Mouse (Mus musculus) C2C12 (cell line): ENCODE results near the gene Ampd2. TPM values are rescaled to one million over a fixed set of nuclear protein-coding genes. Genes with fewer than 3 reads are reported as not detected.

Source experiments
- H3K27me3 ChIP-seq: one replicate; pipeline ENCODE4 v1.6.1; 2011; ENCODE audit not compliant: control insufficient read depth, insufficient read depth, insufficient read length
- H3K36me3 ChIP-seq: one replicate; pipeline ENCODE4 v1.6.1; 2011; ENCODE audit not compliant: control insufficient read depth, insufficient read depth
- H3K4me3 ChIP-seq: one replicate; pipeline ENCODE4 v1.5.1; 2011; ENCODE audit warnings: mild to moderate bottlenecking, control low read depth; ENCODE audit not compliant: poor library complexity, insufficient read depth, severe bottlenecking
- H3K79me2 ChIP-seq: one replicate; pipeline ENCODE4 v1.6.1; 2011; ENCODE audit not compliant: control insufficient read depth, insufficient read depth
- H3K79me3 ChIP-seq: one replicate; pipeline ENCODE4 v1.6.1; 2011; ENCODE audit warnings: low read depth, control low read depth
- H3ac ChIP-seq: one replicate; pipeline ENCODE3; 2011; ENCODE audit warnings: low read depth; ENCODE audit not compliant: control insufficient read depth, insufficient read length
- CEBPB ChIP-seq: IDR thresholded peaks from one replicate; pipeline ENCODE4 v1.6.1; 2011; ENCODE audit warnings: low read depth, mild to moderate bottlenecking, control low read depth, moderate library complexity
- CTCF ChIP-seq: IDR thresholded peaks from one replicate; pipeline ENCODE4 v1.5.1; 2011; ENCODE audit not compliant: control insufficient read depth, insufficient read depth, insufficient read length
- FOSL1 ChIP-seq: IDR thresholded peaks from one replicate; pipeline ENCODE4 v1.8.0; 2011; ENCODE audit warnings: mild to moderate bottlenecking, low read length; ENCODE audit not compliant: poor library complexity, insufficient read depth, severe bottlenecking
- MAX ChIP-seq: IDR thresholded peaks from one replicate; pipeline ENCODE4 v1.6.1; 2011; ENCODE audit warnings: mild to moderate bottlenecking, control low read depth
- MYOD1 ChIP-seq: IDR thresholded peaks from one replicate; pipeline ENCODE4 v1.6.1; 2011; ENCODE audit warnings: low read depth; ENCODE audit not compliant: control insufficient read depth, insufficient read length
- MYOG ChIP-seq: IDR thresholded peaks from one replicate; pipeline ENCODE4 v1.6.1; 2011; ENCODE audit not compliant: control insufficient read depth, insufficient read length; ENCODE audit errors: extremely low read depth
- USF1 ChIP-seq: IDR thresholded peaks from one replicate; pipeline ENCODE4 v1.6.1; 2011; ENCODE audit warnings: low read depth, mild to moderate bottlenecking, control low read depth, moderate library complexity
- polyA plus RNA-seq: library from polyadenylated mRNA; unstranded; fragments of >200 nt; fragmentation: generic; extraction: Trizol; gene quantifications from one replicate; pipeline ENCODE4 v1.2.1, GENCODE M21; 2012; ENCODE audit warnings: missing spikeins

Ampd2 gene
- polyA plus RNA-seq, 1 experiment = 58.3 TPM

- Histone ChIP-seq H3K27me3 (no peaks in the 10 kb centered on the region), H3K4me3 (no peak overlapping the region), H3K79me2 (peaks cover 24% of the 10 kb centered on the region), H3K79me3 (peaks cover under 1% of the 10 kb centered on the region), H3K36me3 (no peaks in the 10 kb centered on the region), H3ac (no peak overlapping the region)
- TF ChIP-seq CEBPB = no peak
- no peak for TF ChIP-seq MYOG
- TF ChIP-seq FOSL1 = no peak
- no peak for TF ChIP-seq MAX
- no peak for TF ChIP-seq MYOD1
- TF ChIP-seq USF1 = no peak
- TF ChIP-seq CTCF = no peak
Measured at GRCm38 (mm10) chr3:108089916-108090315, 3.5 kb upstream of the Ampd2 start.

GRCm38 (mm10) chr3:108088842-108089380, 2.5 kb upstream of the Ampd2 start:
- no peak overlapping the region for H3ac ChIP-seq
- peaks cover 11% of the 10 kb centered on the region for H3K79me3 ChIP-seq
- TF ChIP-seq MAX (no peak), MYOD1 (no peak), FOSL1 (no peak), CTCF (no peak), MYOG (no peak), USF1 (no peak)
- H3K36me3 ChIP-seq = peaks cover 4% of the 10 kb centered on the region
- no peaks in the 10 kb centered on the region for H3K27me3 ChIP-seq
- H3K4me3 ChIP-seq = no peak overlapping the region
- peaks cover 34% of the 10 kb centered on the region for H3K79me2 ChIP-seq

- Histone ChIP-seq H3K36me3 (peaks cover 14% of the 10 kb centered on the region), H3K79me3 (peaks cover 27% of the 10 kb centered on the region), H3K79me2 (peaks cover 50% of the 10 kb centered on the region), H3K27me3 (no peaks in the 10 kb centered on the region), H3K4me3 (peak overlapping the region; percentile 79), H3ac (no peak overlapping the region)
- TF ChIP-seq MYOD1 (no peak), FOSL1 (no peak), CTCF (no peak), USF1 (no peak), MYOG (no peak), MAX (no peak)
Measured at GRCm38 (mm10) chr3:108087329-108087728, 878 bp upstream of the Ampd2 start.

- no peak for TF ChIP-seq MYOG
- TF ChIP-seq CTCF = no peak
- TF ChIP-seq MYOD1 = no peak
- TF ChIP-seq USF1 = no peak
- TF ChIP-seq CEBPB = no peak
- no peak for TF ChIP-seq FOSL1
- TF ChIP-seq MAX = no peak
Measured at GRCm38 (mm10) chr3:108085721-108086469, 556 bp downstream of the Ampd2 start.

GRCm38 (mm10) chr3:108085281-108085720, 1.1 kb downstream of the Ampd2 start:
- Histone ChIP-seq H3K36me3 (peaks cover 19% of the 10 kb centered on the region), H3K27me3 (no peaks in the 10 kb centered on the region), H3ac (peak overlapping the region; percentile 79), H3K4me3 (peak overlapping the region; percentile 79), H3K79me3 (peaks cover 38% of the 10 kb centered on the region), H3K79me2 (peaks cover 70% of the 10 kb centered on the region)
- TF ChIP-seq USF1 (no peak), CTCF (no peak), MYOD1 (no peak), FOSL1 (no peak), MYOG (no peak), CEBPB (no peak), MAX (no peak)

More at GRCm38 (mm10) chr3:108085721-108086469, 556 bp downstream of the Ampd2 start:
- Histone ChIP-seq H3K36me3 (peaks cover 14% of the 10 kb centered on the region), H3K79me2 (peaks cover 64% of the 10 kb centered on the region), H3ac (peak overlapping the region; percentile 87), H3K4me3 (peak overlapping the region; percentile 79), H3K79me3 (peaks cover 38% of the 10 kb centered on the region), H3K27me3 (no peaks in the 10 kb centered on the region)
